Mouse (Mus musculus) erythroblast, adult 5-6 weeks (primary cell): Measurements from ENCODE around the gene Rpl23. TPM values are rescaled to one million over a fixed set of nuclear protein-coding genes. Genes with fewer than 3 reads are reported as not detected.
"Not testable (repeated sequence)": the region's sequence is repeated elsewhere in the genome, so short reads cannot be mapped to it uniquely, and the experiment has no call there.

Experiments used
- ATAC-seq: replicated peaks from 2 replicates; pipeline ENCODE4 v1.8.0; 2016; ENCODE audit warnings: moderate number of reproducible peaks, mild to moderate bottlenecking, moderate TSS enrichment, inconsistent platforms; ENCODE audit not compliant: poor library complexity, low FRiP score, severe bottlenecking
- total RNA-seq, 2 experiments: library from RNA; stranded (forward) in 1 of 2; stranded (reverse) in 1 of 2; fragments of 150-400 nt in 1 of 2; fragments of 200-764, 138-1000 nt in 1 of 2; gene quantifications; 2 replicates each; pipeline versions ENCODE4 v1.2.3 to v1.2.4; 2015 to 2017; ENCODE audit warnings: low replicate concordance in 2 of 2

The Rpl23 gene
- total RNA-seq, 2 experiments from 2014 or later: 241 to 280 TPM

DNA sequence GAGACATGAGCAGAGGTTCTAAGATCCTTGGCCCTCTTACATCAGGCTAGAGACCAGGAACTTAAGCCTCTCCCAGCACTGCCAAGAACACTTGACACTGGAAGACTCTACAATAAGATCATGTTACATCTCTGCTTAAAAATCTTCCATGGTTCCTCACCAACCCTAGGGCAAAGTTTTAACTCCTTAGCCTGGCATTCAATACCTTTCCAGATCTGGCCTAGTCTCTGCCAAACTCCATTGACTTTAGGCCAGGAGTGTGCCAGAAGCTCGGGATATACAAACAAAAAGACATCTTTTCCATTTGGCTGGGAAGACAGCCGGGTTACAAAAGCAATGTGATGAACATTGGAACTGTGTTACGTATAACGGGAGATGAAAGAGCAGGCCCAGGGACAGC is 44.6 kb downstream of the Rpl23 start:
- ATAC-seq: no peak

- ATAC-seq: no peak
Observed at GRCm38 (mm10) chr11:97736645-97737044, 45.6 kb downstream of the Rpl23 start.

- not testable (repeated sequence) for ATAC-seq
Observed at GRCm38 (mm10) chr11:97734810-97735209, 47.4 kb downstream of the Rpl23 start.

- no peak for ATAC-seq
Observed at GRCm38 (mm10) chr11:97733689-97734088, 48.5 kb downstream of the Rpl23 start.

- ATAC-seq: no peak
Observed at GRCm38 (mm10) chr11:97728730-97729129, 53.5 kb downstream of the Rpl23 start.

DNA sequence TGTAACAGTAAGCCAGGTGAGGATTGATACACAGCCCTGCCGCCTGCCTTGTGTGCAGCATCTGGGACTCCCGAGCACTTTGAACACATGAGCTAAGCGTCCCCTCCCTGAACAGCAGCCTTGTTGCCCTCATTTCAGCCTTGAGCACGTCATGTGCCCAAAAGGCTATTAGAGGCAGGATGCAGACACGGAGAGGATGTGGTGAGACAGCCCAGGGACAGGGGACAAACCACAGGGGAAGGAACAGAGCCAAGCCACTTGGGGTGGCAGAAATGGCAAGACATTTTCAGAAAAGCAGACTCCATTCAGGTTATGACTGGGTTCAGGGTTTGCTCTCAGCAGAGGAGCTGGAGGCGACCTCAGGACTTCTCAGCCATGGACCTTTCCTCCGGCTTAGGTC is 53.9 kb downstream of the Rpl23 start:
- ATAC-seq: no peak

Other genes with a start within 250 kb of the Rpl23 start
- gene Srcin1, start 206.3 kb downstream of the Rpl23 start, total RNA-seq (2015; ENCODE audit: low replicate concordance): not detected in 2 replicates
- gene Srcin1, start 206.3 kb downstream of the Rpl23 start, total RNA-seq (2017; ENCODE audit: low replicate concordance): not detected in 2 replicates
- gene Epop, start 152.7 kb downstream of the Rpl23 start, total RNA-seq (2015; ENCODE audit: low replicate concordance): 0.58 TPM in 1 of 2 replicates, not detected in the other
- not detected in 2 replicates for gene Epop, start 152.7 kb downstream of the Rpl23 start, total RNA-seq (2017; ENCODE audit: low replicate concordance)
- gene Mllt6, start 119.0 kb downstream of the Rpl23 start, total RNA-seq (2015; ENCODE audit: low replicate concordance): 1.2 and 1.9 TPM in 2 replicates
- gene Mllt6, start 119.0 kb downstream of the Rpl23 start, total RNA-seq (2017; ENCODE audit: low replicate concordance): 1.5 and 3.9 TPM in 2 replicates
- 2.3 TPM in 1 of 2 replicates, not detected in the other for gene Cisd3, start 96.6 kb downstream of the Rpl23 start, total RNA-seq (2015; ENCODE audit: low replicate concordance)
- 1.7 TPM in 1 of 2 replicates, not detected in the other for gene Cisd3, start 96.6 kb downstream of the Rpl23 start, total RNA-seq (2017; ENCODE audit: low replicate concordance)
- 0.77 TPM in 1 of 2 replicates, not detected in the other for gene Pcgf2, start 81.9 kb downstream of the Rpl23 start, total RNA-seq (2015; ENCODE audit: low replicate concordance)
- not detected in 2 replicates for gene Pcgf2, start 81.9 kb downstream of the Rpl23 start, total RNA-seq (2017; ENCODE audit: low replicate concordance)
- 32.4 and 40.3 TPM in 2 replicates for gene Psmb3, start 79.0 kb downstream of the Rpl23 start, total RNA-seq (2015; ENCODE audit: low replicate concordance)
- 37.0 and 48.2 TPM in 2 replicates for gene Psmb3, start 79.0 kb downstream of the Rpl23 start, total RNA-seq (2017; ENCODE audit: low replicate concordance)
- gene Pip4k2b, start 37.7 kb downstream of the Rpl23 start, total RNA-seq (2015; ENCODE audit: low replicate concordance): 3.3 and 4.0 TPM in 2 replicates
- 3.6 and 4.5 TPM in 2 replicates for gene Pip4k2b, start 37.7 kb downstream of the Rpl23 start, total RNA-seq (2017; ENCODE audit: low replicate concordance)
- gene Cwc25, start 15.9 kb downstream of the Rpl23 start, total RNA-seq (2015; ENCODE audit: low replicate concordance): 7.1 and 15.4 TPM in 2 replicates
- 8.9 and 12.3 TPM in 2 replicates for gene Cwc25, start 15.9 kb downstream of the Rpl23 start, total RNA-seq (2017; ENCODE audit: low replicate concordance)
- gene 1700001P01Rik, start 6.5 kb downstream of the Rpl23 start, total RNA-seq (2015; ENCODE audit: low replicate concordance): not detected in 2 replicates
- not detected in 2 replicates for gene 1700001P01Rik, start 6.5 kb downstream of the Rpl23 start, total RNA-seq (2017; ENCODE audit: low replicate concordance)
- gene Lasp1, start 16.6 kb upstream of the Rpl23 start, total RNA-seq (2015; ENCODE audit: low replicate concordance): 31.8 and 54.8 TPM in 2 replicates
- 28.4 and 129 TPM in 2 replicates for gene Lasp1, start 16.6 kb upstream of the Rpl23 start, total RNA-seq (2017; ENCODE audit: low replicate concordance)
- gene B230217C12Rik, start 58.3 kb upstream of the Rpl23 start, total RNA-seq (2015; ENCODE audit: low replicate concordance): 2.1 TPM in 1 of 2 replicates, not detected in the other
- not detected in 2 replicates for gene B230217C12Rik, start 58.3 kb upstream of the Rpl23 start, total RNA-seq (2017; ENCODE audit: low replicate concordance)
- not detected in 2 replicates for gene Fbxo47, start 101.7 kb upstream of the Rpl23 start, total RNA-seq (2015; ENCODE audit: low replicate concordance)
- 0.84 and 0.85 TPM in 2 replicates for gene Fbxo47, start 101.7 kb upstream of the Rpl23 start, total RNA-seq (2017; ENCODE audit: low replicate concordance)
- 2.1 TPM in 1 of 2 replicates, not detected in the other for gene Plxdc1, start 204.0 kb upstream of the Rpl23 start, total RNA-seq (2015; ENCODE audit: low replicate concordance)
- 1.0 and 1.8 TPM in 2 replicates for gene Plxdc1, start 204.0 kb upstream of the Rpl23 start, total RNA-seq (2017; ENCODE audit: low replicate concordance)
- 0.96 and 5.9 TPM in 2 replicates for gene Arl5c, start 213.7 kb upstream of the Rpl23 start, total RNA-seq (2015; ENCODE audit: low replicate concordance)
- gene Arl5c, start 213.7 kb upstream of the Rpl23 start, total RNA-seq (2017; ENCODE audit: low replicate concordance): 1.5 and 2.6 TPM in 2 replicates
- not detected in 2 replicates for gene Cacnb1, start 240.6 kb upstream of the Rpl23 start, total RNA-seq (2015; ENCODE audit: low replicate concordance)
- 0.34 TPM in 1 of 2 replicates, not detected in the other for gene Cacnb1, start 240.6 kb upstream of the Rpl23 start, total RNA-seq (2017; ENCODE audit: low replicate concordance)
- 701 and 899 TPM in 2 replicates for gene Rpl19, start 244.3 kb upstream of the Rpl23 start, total RNA-seq (2015; ENCODE audit: low replicate concordance)
- gene Rpl19, start 244.3 kb upstream of the Rpl23 start, total RNA-seq (2017; ENCODE audit: low replicate concordance): 332 and 357 TPM in 2 replicates